Mouse (Mus musculus) lung, postnatal 0 days (tissue): ENCODE results near the gene Olfr288.

Experiments used
- CTCF ChIP-seq: IDR thresholded peaks from 2 replicates; pipeline ENCODE4 v1.5.1; 2016; ENCODE audit warnings: antibody characterized with exemption, mild to moderate bottlenecking
- EP300 ChIP-seq: IDR thresholded peaks from 2 replicates; pipeline ENCODE4 v1.6.1; 2016; ENCODE audit warnings: antibody characterized with exemption, mild to moderate bottlenecking, control low read depth

- TF ChIP-seq EP300 (no peak), CTCF (no peak)
Observed at GRCm38 (mm10) chr15:98157253-98157652, 38.1 kb downstream of the Olfr288 start.
